20 mouse cellular contexts compared by ENCODE assay signal in the genomic region with DNA sequence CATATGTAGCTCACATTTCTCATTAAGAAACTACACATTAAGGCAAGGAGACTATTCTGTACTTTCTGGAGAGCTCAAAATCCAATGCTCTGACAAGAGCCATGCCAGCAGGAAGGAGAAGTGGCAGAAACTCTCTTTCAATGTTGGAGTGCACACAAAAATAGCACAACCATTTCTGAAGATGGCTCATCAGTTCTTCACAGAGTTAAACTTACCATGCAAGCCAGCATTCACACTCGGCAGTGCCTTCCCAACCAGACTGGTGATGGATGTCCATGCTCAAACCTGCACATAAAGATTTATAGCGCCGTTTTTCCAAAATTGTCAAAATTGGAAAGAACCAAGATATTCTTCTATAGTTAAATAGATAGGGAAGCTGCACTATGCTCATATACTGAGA.
DNase-seq lines count a peak whose midpoint lies in the region; ATAC-seq and TF ChIP-seq lines count a peak whose summit lies in the region.
"Had no signal": no experiment of that assay in that cellular context is flagged by ENCODE, and none has a peak within 500 bp of the region (broad histone marks: within the 10 kb centered on the region; RNA-seq: fewer than 3 reads in every experiment).

No protein-coding gene starts in this region.

- no peaks in the 10 kb centered on the region for H3K27me3 ChIP-seq in hindbrain, postnatal 0 days (ENCODE audit: insufficient read depth, low read length)
- H3K27me3 ChIP-seq: CH12.LX, Patski had no signal

- ATAC-seq in frontal cortex, adult (ENCODE audit: low TSS enrichment): peak; percentile 55
- ATAC-seq in hindbrain, postnatal 0 days: no peak
- ATAC-seq: activated CD4-positive, CD25-positive, alpha-beta regulatory T cell, adult 4 months; CD4-positive, CD25-positive, alpha-beta regulatory T cell, adult 4 months; Patski had no signal

- H3K4me1 ChIP-seq in hindbrain, postnatal 0 days (ENCODE audit: insufficient read depth, low read length): no peaks in the 10 kb centered on the region

- no peak for DNase-seq in frontal cortex, postnatal 25 days (ENCODE audit: low spot score in 2 of 2)
- peak; percentile 40 for DNase-seq in brain, adult 2 months (ENCODE audit: low read depth, low spot score)
- DNase-seq in hindbrain, postnatal 0 days (ENCODE audit: low spot score): no peak
- DNase-seq: adrenal gland, adult 2 months; adrenal gland, adult 8-10 months; adrenal gland, postnatal 10 days; adrenal gland, postnatal 14 days; adrenal gland, postnatal 25 days; adrenal gland, postnatal 36 days; B cell, adult 2 months; cerebellum, adult 11 months; cerebellum, adult 11-12 months; cerebellum, adult 18-20 months; cerebellum, adult 2 months had no signal

- no peak overlapping the region for H3K4me3 ChIP-seq in hindbrain, postnatal 0 days (ENCODE audit: low read length)

- TF ChIP-seq CTCF in hindbrain, postnatal 0 days (IDR thresholded peaks at IDR 0.05; ENCODE audit: low read depth): no peak

- no peak overlapping the region for H3K9ac ChIP-seq in hindbrain, postnatal 0 days (replicated peaks; ENCODE audit: low read length)

- H3K36me3 ChIP-seq in hindbrain, postnatal 0 days (ENCODE audit: insufficient read depth, low read length): no peaks in the 10 kb centered on the region
- H3K36me3 ChIP-seq: G1E had no signal

- H3K4me2 ChIP-seq in hindbrain, postnatal 0 days (ENCODE audit: low read depth, low read length): no peak overlapping the region

- WGBS in hindbrain, postnatal 0 days: 94% methylated on average over 3 of the region's 3 CpGs

- no peaks in the 10 kb centered on the region for H3K9me3 ChIP-seq in hindbrain, postnatal 0 days (ENCODE audit: low read length)
- H3K9me3 ChIP-seq: G1E had no signal

- H3K27ac ChIP-seq in hindbrain, postnatal 0 days: no peak overlapping the region
